Mouse (Mus musculus) spleen, adult 2 months (tissue): Measurements from ENCODE around the gene Siglecf.

ENCODE experiments used
- CTCF ChIP-seq: fragments of 200-500 bp; IDR thresholded peaks from 2 replicates; pipeline ENCODE4 v1.5.1; 2011; ENCODE audit warnings: mild to moderate bottlenecking, inconsistent platforms; ENCODE audit not compliant: insufficient read depth, insufficient read length, insufficient replicate concordance; ENCODE audit errors: extremely low read depth
- POLR2A ChIP-seq: fragments of 200-500 bp; IDR thresholded peaks from 2 replicates; pipeline ENCODE4 v1.6.1; 2011; ENCODE audit warnings: low read depth, low read length, inconsistent platforms

- TF ChIP-seq CTCF (no peak), POLR2A (no peak)
Measured at GRCm38 (mm10) chr7:43340771-43341170, 10.4 kb upstream of the Siglecf start.
